Mouse (Mus musculus) CH12.LX (cell line): ENCODE data around the gene Shisa3. TPM values are rescaled to one million over a fixed set of nuclear protein-coding genes. Genes with fewer than 3 reads are reported as not detected.

ENCODE experiments used
- DNase-seq: peaks from one replicate; pipeline ENCODE4 v3.0.0-alpha.2; 2013; ENCODE audit errors: extremely low read depth
- H3K27ac ChIP-seq: 2 replicates; pipeline ENCODE4 v1.5.1; 2012; ENCODE audit warnings: low read depth, mild to moderate bottlenecking, control low read depth, moderate library complexity; ENCODE audit not compliant: insufficient read depth
- H3K27me3 ChIP-seq: replicated peaks from 2 replicates; pipeline ENCODE3; 2012; ENCODE audit warnings: inconsistent platforms
- H3K36me3 ChIP-seq, 2 experiments: replicated peaks in 1 of 2; 2 replicates each; pipeline versions ENCODE3 to v1.6.1; 2012; ENCODE audit warnings: inconsistent platforms in 1 of 2, low read length in 1 of 2, mild to moderate bottlenecking in 1 of 2, mixed read lengths in 1 of 2, moderate library complexity in 1 of 2; ENCODE audit not compliant: control insufficient read depth in 1 of 2, insufficient read depth in 1 of 2
- H3K4me1 ChIP-seq, 2 experiments: 2 replicates each; pipeline ENCODE4 v1.6.1; 2012; ENCODE audit warnings: inconsistent platforms in 1 of 2, moderate library complexity in 1 of 2; ENCODE audit not compliant: insufficient read depth in 2 of 2, control insufficient read depth in 1 of 2
- H3K4me2 ChIP-seq: 2 replicates; pipeline ENCODE4 v1.6.1; 2012; ENCODE audit warnings: low read depth, mild to moderate bottlenecking, control low read depth; ENCODE audit not compliant: poor library complexity, insufficient read depth, severe bottlenecking
- H3K4me3 ChIP-seq, 3 experiments: fragments of 150-350 bp in 1 of 3; sonication (generic) in 1 of 3; replicated peaks in 1 of 3; 2 replicates each; pipeline versions ENCODE3 to v1.5.1; 2011 to 2012; ENCODE audit warnings: low read depth in 2 of 3, low read length in 2 of 3, mild to moderate bottlenecking in 2 of 3, moderate library complexity in 2 of 3, control low read depth in 1 of 3, improper control_type of control experiment in 1 of 3, inconsistent platforms in 1 of 3, mixed read lengths in 1 of 3; ENCODE audit not compliant: poor library complexity in 1 of 3
- H3K79me2 ChIP-seq: replicated peaks from 2 replicates; pipeline ENCODE4 v1.6.1; 2012; ENCODE audit warnings: mild to moderate bottlenecking, moderate library complexity; ENCODE audit not compliant: control insufficient read depth, poor library complexity, insufficient read depth, severe bottlenecking; ENCODE audit errors: extremely low read depth
- H3K9ac ChIP-seq: 2 replicates; pipeline ENCODE4 v1.6.1; 2012; ENCODE audit warnings: low read depth, mild to moderate bottlenecking, control low read depth, moderate library complexity; ENCODE audit not compliant: insufficient read depth
- H3K9me3 ChIP-seq: replicated peaks from 2 replicates; pipeline ENCODE3; 2012; ENCODE audit warnings: low read length, inconsistent platforms, mixed read lengths
- CTCF ChIP-seq, 2 experiments: IDR thresholded peaks in 1 of 2; conservative IDR thresholded peaks in 1 of 2; 2 replicates each; pipeline ENCODE4 v1.5.1; 2011 to 2012; ENCODE audit warnings: low read depth in 2 of 2, low read length in 2 of 2, improper control_type of control experiment in 1 of 2, inconsistent platforms in 1 of 2, mild to moderate bottlenecking in 1 of 2, moderate library complexity in 1 of 2
- EP300 ChIP-seq: IDR thresholded peaks from 2 replicates; pipeline ENCODE4 v1.6.1; 2011; ENCODE audit warnings: low read length, improper control_type of control experiment
- ETS1 ChIP-seq: conservative IDR thresholded peaks from 2 replicates; pipeline ENCODE4 v1.6.1; 2012; ENCODE audit warnings: low read depth, mild to moderate bottlenecking, inconsistent platforms, low read length, improper control_type of control experiment, moderate library complexity
- GABPA ChIP-seq: IDR thresholded peaks from 2 replicates; pipeline ENCODE4 v1.6.1; 2012; ENCODE audit warnings: low read depth, low read length, improper control_type of control experiment, inconsistent platforms; ENCODE audit not compliant: insufficient replicate concordance
- IRF4 ChIP-seq: IDR thresholded peaks from 2 replicates; pipeline ENCODE4 v1.6.1; 2014; ENCODE audit warnings: low read depth, mild to moderate bottlenecking, inconsistent platforms, low read length, improper control_type of control experiment
- JUN ChIP-seq: IDR thresholded peaks from 2 replicates; pipeline ENCODE4 v1.6.1; 2011; ENCODE audit warnings: low read depth, mild to moderate bottlenecking, low read length, improper control_type of control experiment, moderate library complexity; ENCODE audit not compliant: insufficient read depth
- MAFK ChIP-seq: IDR thresholded peaks from 2 replicates; pipeline ENCODE4 v1.6.1; 2011; ENCODE audit warnings: low read length, improper control_type of control experiment; ENCODE audit not compliant: insufficient replicate concordance
- MAX ChIP-seq: IDR thresholded peaks from 2 replicates; pipeline ENCODE4 v1.6.1; 2011; ENCODE audit warnings: low read length, improper control_type of control experiment
- MEF2A ChIP-seq: IDR thresholded peaks from 2 replicates; pipeline ENCODE4 v1.6.1; 2014; ENCODE audit warnings: low read depth, mild to moderate bottlenecking, inconsistent platforms, low read length, improper control_type of control experiment, borderline replicate concordance
- MXI1 ChIP-seq: IDR thresholded peaks from 2 replicates; pipeline ENCODE4 v1.6.1; 2011; ENCODE audit warnings: mild to moderate bottlenecking, low read depth, low read length, improper control_type of control experiment
- MYC ChIP-seq: IDR thresholded peaks from 2 replicates; pipeline ENCODE4 v1.6.1; 2011; ENCODE audit warnings: low read depth, mild to moderate bottlenecking, improper control_type of control experiment, low read length
- NELFE ChIP-seq: IDR thresholded peaks from 2 replicates; pipeline ENCODE4 v1.6.1; 2011; ENCODE audit warnings: low read depth, low read length, improper control_type of control experiment
- NRF1 ChIP-seq: IDR thresholded peaks from 2 replicates; pipeline ENCODE4 v1.6.1; 2014; ENCODE audit warnings: low read depth, mild to moderate bottlenecking, inconsistent platforms, low read length, improper control_type of control experiment, moderate library complexity
- POLR2A ChIP-seq: IDR thresholded peaks from 2 replicates; pipeline ENCODE4 v1.6.1; 2011; ENCODE audit warnings: low read depth, mild to moderate bottlenecking, improper control_type of control experiment, low read length
- POLR2AphosphoS2 ChIP-seq: IDR thresholded peaks from 2 replicates; pipeline ENCODE4 v1.6.1; 2011; ENCODE audit warnings: low read depth, low read length, improper control_type of control experiment
- RCOR1 ChIP-seq: conservative IDR thresholded peaks from 2 replicates; pipeline ENCODE4 v1.6.1; 2012; ENCODE audit warnings: low read depth, mild to moderate bottlenecking, inconsistent platforms, low read length, improper control_type of control experiment
- SIN3A ChIP-seq: IDR thresholded peaks from 2 replicates; pipeline ENCODE4 v1.6.1; 2012; ENCODE audit warnings: low read length, improper control_type of control experiment, inconsistent platforms
- SMC3 ChIP-seq: IDR thresholded peaks from 2 replicates; pipeline ENCODE4 v1.6.1; 2011; ENCODE audit warnings: low read depth, low read length, improper control_type of control experiment
- TBP ChIP-seq: conservative IDR thresholded peaks from 2 replicates; pipeline ENCODE4 v1.6.1; 2011; ENCODE audit warnings: low read depth, low read length, improper control_type of control experiment
- TCF12 ChIP-seq: IDR thresholded peaks from 2 replicates; pipeline ENCODE4 v1.6.1; 2014; ENCODE audit warnings: low read depth, mild to moderate bottlenecking, inconsistent platforms, low read length, improper control_type of control experiment
- UBTF ChIP-seq: IDR thresholded peaks from 2 replicates; pipeline ENCODE4 v1.6.1; 2012; ENCODE audit warnings: low read depth, mild to moderate bottlenecking, inconsistent platforms, low read length, improper control_type of control experiment, moderate library complexity
- USF1 ChIP-seq: IDR thresholded peaks from 2 replicates; pipeline ENCODE4 v1.6.1; 2014; ENCODE audit warnings: low read depth, mild to moderate bottlenecking, inconsistent platforms, low read length, improper control_type of control experiment
- USF2 ChIP-seq: conservative IDR thresholded peaks from 2 replicates; pipeline ENCODE4 v1.6.1; 2011; ENCODE audit warnings: low read depth, low read length, improper control_type of control experiment
- ZNF384 ChIP-seq: IDR thresholded peaks from 2 replicates; pipeline ENCODE4 v1.6.1; 2012; ENCODE audit warnings: low read depth, low read length, improper control_type of control experiment, inconsistent platforms
- dilution Hi-C: fragments of 300-500 bp; cut with MboI; formaldehyde crosslinking; loops from 2 replicates; pipeline ENCODE4 v1.14.3; 2020; ENCODE audit warnings: low sequenced_read_pairs; ENCODE audit not compliant: extremely low pct_unique_long_range_greater_than_20kb, extremely low pct_ligation_motif_present
- in situ Hi-C: fragments of 300-500 bp; cut with MboI; formaldehyde crosslinking; loops from 3 replicates; pipeline ENCODE4 v1.14.3; 2019; ENCODE audit warnings: low sequenced_read_pairs, low pct_ligation_motif_present, low pct_unique_long_range_greater_than_20kb, mixed read lengths
- polyA plus RNA-seq: library from polyadenylated mRNA; unstranded; fragments of >175 nt; gene quantifications from 2 replicates; pipeline ENCODE4 v1.2.1, GENCODE M21; 2012; ENCODE audit warnings: low read depth; ENCODE audit not compliant: insufficient read length
- total RNA-seq, 2 experiments: library from RNA; depleted of rRNA; stranded (reverse); fragments of 300-350 nt in 1 of 2; fragments of >200 nt in 1 of 2; gene quantifications; 2 replicates each; pipeline ENCODE4 v1.2.3; 2012 to 2014

The Shisa3 gene
- total RNA-seq (2012; rRNA removed) (not detected in 2 replicates), total RNA-seq (2014; rRNA removed) (not detected in 2 replicates), polyA plus RNA-seq (not detected in 2 replicates)

DNA sequence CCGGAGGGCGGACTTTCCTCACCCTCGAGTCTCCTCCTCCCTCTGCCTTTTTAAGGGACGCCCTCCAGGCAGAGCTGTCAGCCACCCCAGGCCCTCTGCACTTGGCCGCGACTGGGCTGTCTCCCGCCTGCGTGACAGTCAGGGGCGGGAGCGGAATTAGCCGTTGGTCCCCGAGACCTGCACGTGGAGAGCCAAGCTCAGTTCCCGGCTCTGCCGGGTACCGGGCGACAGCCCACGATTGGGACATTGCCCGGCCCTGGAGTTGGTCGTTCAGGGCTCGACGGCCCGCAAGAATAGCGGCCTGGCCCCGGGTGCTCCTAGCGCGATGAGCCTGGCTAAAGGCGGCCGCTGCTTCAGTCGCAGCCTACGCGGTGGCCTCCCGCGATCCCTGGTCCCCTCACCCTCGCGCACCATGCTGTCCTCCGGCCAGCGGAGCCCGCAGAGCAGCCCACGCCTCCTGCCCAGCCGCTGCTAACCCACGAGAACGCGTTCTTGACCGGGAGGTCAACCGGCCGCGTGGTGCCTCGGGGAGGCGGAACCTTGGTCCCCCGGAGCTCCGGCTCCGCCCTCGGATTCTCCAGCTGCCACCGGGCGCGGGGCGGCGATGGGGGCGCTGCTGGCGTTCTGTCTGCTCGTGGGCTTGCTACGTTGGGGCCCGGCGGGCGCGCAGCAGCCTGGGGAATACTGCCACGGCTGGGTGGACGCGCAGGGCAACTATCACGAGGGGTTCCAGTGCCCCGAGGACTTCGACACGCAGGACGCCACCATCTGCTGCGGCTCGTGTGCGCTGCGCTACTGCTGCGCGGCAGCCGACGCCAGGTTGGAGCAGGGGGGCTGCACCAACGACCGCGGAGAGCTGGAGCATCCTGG, at the start of gene Shisa3:
Gene Shisa3 (plus strand): TSS at position 79 of the 870 bp plus-strand sequence.
- H3K4me3 ChIP-seq, result no peak within 1 kb of the TSS
- in situ Hi-C loops, result no loop called here
- no peaks in the 10 kb centered on the region for H3K4me1 ChIP-seq
- TF ChIP-seq JUN, result no peak
- no peak for TF ChIP-seq ZNF384
- no peak for TF ChIP-seq RCOR1
- TF ChIP-seq USF2, result no peak
- TF ChIP-seq USF1, result no peak
- no peak for TF ChIP-seq SMC3
- TF ChIP-seq MYC, result no peak
- no peak for TF ChIP-seq MXI1
- no peak for TF ChIP-seq NELFE
- TF ChIP-seq IRF4, result no peak
- no peak for TF ChIP-seq TCF12
- no peak for TF ChIP-seq EP300
- TF ChIP-seq GABPA, result no peak
- no peak within 1 kb of the TSS for H3K27ac ChIP-seq
- no peak within 1 kb of the TSS for H3K4me2 ChIP-seq
- peaks cover 18% of the 10 kb centered on the region for H3K9me3 ChIP-seq
- H3K9ac ChIP-seq, result no peak within 1 kb of the TSS
- no peak for DNase-seq
- no peaks in the 10 kb centered on the region for H3K27me3 ChIP-seq
- H3K79me2 ChIP-seq, result no peaks in the 10 kb centered on the region
- dilution Hi-C loops, result no loop called here
- H3K36me3 ChIP-seq, result no peaks in the 10 kb centered on the region

- Histone ChIP-seq H3K9ac (no peak overlapping the region), H3K4me1 (no peaks in the 10 kb centered on the region), H3K4me2 (no peak overlapping the region), H3K27ac (no peak overlapping the region), H3K79me2 (no peaks in the 10 kb centered on the region), H3K27me3 (no peaks in the 10 kb centered on the region), H3K4me3 (no peak overlapping the region), H3K36me3 (no peaks in the 10 kb centered on the region), H3K9me3 (no peaks in the 10 kb centered on the region)
- no peak for DNase-seq
- in situ Hi-C loops, result no loop called here
- TF ChIP-seq MAFK, result no peak
- TF ChIP-seq NRF1, result no peak
- no peak for TF ChIP-seq SIN3A
- no peak for TF ChIP-seq USF1
- no peak for TF ChIP-seq POLR2AphosphoS2
- TF ChIP-seq NELFE, result no peak
- no peak for TF ChIP-seq ETS1
- no peak for TF ChIP-seq UBTF
- TF ChIP-seq ZNF384, result no peak
- no peak for TF ChIP-seq MEF2A
- TF ChIP-seq EP300, result no peak
- no peak for TF ChIP-seq CTCF (conservative IDR thresholded peaks at IDR 0.05 in 1 of 2, IDR thresholded peaks at IDR 0.05 in 1 of 2; ENCODE audit: low read depth in 2 of 2, low read length in 2 of 2)
- no peak for TF ChIP-seq MAX
- TF ChIP-seq TBP, result no peak
- TF ChIP-seq USF2, result no peak
- no peak for TF ChIP-seq POLR2A
- dilution Hi-C loops, result no loop called here
Observed at GRCm38 (mm10) chr5:67558644-67559043, 49.0 kb upstream of the Shisa3 start.
